Mouse (Mus musculus) heart, embryonic 14.5 days (tissue): ENCODE results near the gene Kremen2. TPM values are rescaled to one million over a fixed set of nuclear protein-coding genes. Genes with fewer than 3 reads are reported as not detected.

ENCODE experiments used
- ATAC-seq: fragments of 200-750 bp; cut with Nextera tagmentation; 2 replicates; pipeline ENCODE4 v1.8.0; 2017; ENCODE audit warnings: low read depth, moderate TSS enrichment; ENCODE audit not compliant: insufficient number of reproducible peaks, insufficient read depth, low FRiP score
- H3K27ac ChIP-seq, 2 experiments: fragments of 200-500 bp in 1 of 2; fragments of 300-500 bp in 1 of 2; sonication (generic) in 1 of 2; replicated peaks in 1 of 2; 2 replicates each; pipeline ENCODE4 v1.5.1; 2012 to 2014; ENCODE audit warnings: low read depth in 2 of 2, low read length in 2 of 2, control low read depth in 1 of 2, mild to moderate bottlenecking in 1 of 2, mixed read lengths in 1 of 2; ENCODE audit not compliant: control insufficient read depth in 1 of 2, insufficient read depth in 1 of 2
- H3K27me3 ChIP-seq: fragments of 300-500 bp; sonication (generic); 2 replicates; pipeline ENCODE4 v1.6.1; 2014; ENCODE audit warnings: mild to moderate bottlenecking, low read length, control low read depth; ENCODE audit not compliant: control insufficient read depth, insufficient read depth
- H3K36me3 ChIP-seq: fragments of 300-500 bp; sonication (generic); 2 replicates; pipeline ENCODE4 v1.6.1; 2014; ENCODE audit warnings: mild to moderate bottlenecking, control low read depth, low read length, mixed read lengths; ENCODE audit not compliant: control insufficient read depth, insufficient read depth
- H3K4me1 ChIP-seq, 2 experiments: fragments of 200-500 bp in 1 of 2; fragments of 300-500 bp in 1 of 2; sonication (generic) in 1 of 2; 2 replicates each; pipeline ENCODE4 v1.6.1; 2012 to 2014; ENCODE audit warnings: low read length in 2 of 2, control low read depth in 1 of 2, mixed read lengths in 1 of 2; ENCODE audit not compliant: control insufficient read depth in 2 of 2, insufficient read depth in 2 of 2
- H3K4me2 ChIP-seq: fragments of 300-500 bp; sonication (generic); 2 replicates; pipeline ENCODE4 v1.6.1; 2014; ENCODE audit warnings: mild to moderate bottlenecking, low read length
- H3K4me3 ChIP-seq, 2 experiments: fragments of 200-500 bp in 1 of 2; fragments of 300-500 bp in 1 of 2; sonication (generic) in 1 of 2; 2 replicates each; pipeline ENCODE4 v1.5.1; 2012 to 2014; ENCODE audit warnings: low read length in 2 of 2, mild to moderate bottlenecking in 2 of 2, control low read depth in 1 of 2, low read depth in 1 of 2, moderate library complexity in 1 of 2; ENCODE audit not compliant: control insufficient read depth in 1 of 2, insufficient read depth in 1 of 2
- H3K9ac ChIP-seq: fragments of 300-500 bp; sonication (generic); 2 replicates; pipeline ENCODE4 v1.6.1; 2014; ENCODE audit warnings: mild to moderate bottlenecking, low read length
- H3K9me3 ChIP-seq: fragments of 300-500 bp; sonication (generic); 2 replicates; pipeline ENCODE4 v1.6.1; 2016; ENCODE audit warnings: low read length, control low read depth; ENCODE audit not compliant: control insufficient read depth
- whole genome bisulfite sequencing: fragments of 180-500 bp; shearing (Covaris S2); extraction: QIAGEN DNeasy Blood & Tissue Kit; methylation state at CpG from one replicate; pipeline ENCODE4 v1.1.7; 2014; 5-methylcytosine and 5-hydroxymethylcytosine counted together
- polyA plus RNA-seq: library from polyadenylated mRNA; unstranded; fragments of >200 nt; fragmentation: Nextera tagmentation; extraction: Ambion mirVana; gene quantifications from 2 replicates; pipeline ENCODE4 v1.2.1, GENCODE M21; 2014

The Kremen2 gene
- polyA plus RNA-seq, 1 experiment from 2014 or later = not detected

GRCm38 (mm10) chr17:23717003-23717402 is 28.6 kb downstream of the Kremen2 start:
- Histone ChIP-seq H3K4me2 (no peak overlapping the region), H3K9me3 (no peaks in the 10 kb centered on the region), H3K27me3 (no peaks in the 10 kb centered on the region), H3K27ac (no peak overlapping the region), H3K36me3 (no peaks in the 10 kb centered on the region), H3K4me1 (no peaks in the 10 kb centered on the region), H3K4me3 (no peak overlapping the region), H3K9ac (no peak overlapping the region)
- whole genome bisulfite sequencing = 35% methylated on average over 2 of the region's 2 CpGs
- ATAC-seq = no peak

- H3K4me1 ChIP-seq = no peaks in the 10 kb centered on the region
- H3K36me3 ChIP-seq = no peaks in the 10 kb centered on the region
- no peak overlapping the region for H3K27ac ChIP-seq
- WGBS = 0% methylated on average over 3 of the region's 3 CpGs
- no peak overlapping the region for H3K4me3 ChIP-seq
- no peak overlapping the region for H3K4me2 ChIP-seq
- no peak overlapping the region for H3K9ac ChIP-seq
- peaks cover 19% of the 10 kb centered on the region; the same call in 1 of the 2 replicates for H3K27me3 ChIP-seq
- no peaks in the 10 kb centered on the region for H3K9me3 ChIP-seq
- no peak for ATAC-seq
Observed at GRCm38 (mm10) chr17:23706212-23706611, 39.4 kb downstream of the Kremen2 start.

- H3K27ac ChIP-seq = no peak overlapping the region
- no peak overlapping the region for H3K4me3 ChIP-seq
- H3K27me3 ChIP-seq = peaks cover 23% of the 10 kb centered on the region; the same call in 1 of the 2 replicates
- 65% methylated on average over 7 of the region's 7 CpGs for WGBS
- H3K9ac ChIP-seq = no peak overlapping the region
- no peaks in the 10 kb centered on the region for H3K4me1 ChIP-seq
- H3K36me3 ChIP-seq = no peaks in the 10 kb centered on the region
- no peaks in the 10 kb centered on the region for H3K9me3 ChIP-seq
- ATAC-seq = no peak
- no peak overlapping the region for H3K4me2 ChIP-seq
Observed at GRCm38 (mm10) chr17:23705525-23706104, 40.0 kb downstream of the Kremen2 start.

GRCm38 (mm10) chr17:23704741-23705140 is 40.9 kb downstream of the Kremen2 start:
- peaks cover 24% of the 10 kb centered on the region; the same call in 1 of the 2 replicates for H3K27me3 ChIP-seq
- no peaks in the 10 kb centered on the region for H3K9me3 ChIP-seq
- H3K9ac ChIP-seq = no peak overlapping the region
- no peaks in the 10 kb centered on the region for H3K36me3 ChIP-seq
- no peak overlapping the region for H3K27ac ChIP-seq
- H3K4me1 ChIP-seq = no peaks in the 10 kb centered on the region; a peak in 1 of 4 replicates
- 59% methylated on average over 7 of the region's 7 CpGs for WGBS
- H3K4me2 ChIP-seq = no peak overlapping the region
- H3K4me3 ChIP-seq = no peak overlapping the region
- no peak for ATAC-seq

GRCm38 (mm10) chr17:23703301-23703700 is 42.3 kb downstream of the Kremen2 start:
- Histone ChIP-seq H3K4me3 (no peak overlapping the region), H3K4me1 (peaks cover 2 to 6% of the 10 kb centered on the region in 2 experiments; a peak in 2 of 4 replicates), H3K4me2 (no peak overlapping the region), H3K9me3 (no peaks in the 10 kb centered on the region), H3K27me3 (peaks cover 36% of the 10 kb centered on the region), H3K36me3 (no peaks in the 10 kb centered on the region), H3K27ac (no peak overlapping the region), H3K9ac (no peak overlapping the region)
- no peak for ATAC-seq
- WGBS = 73% methylated on average over 9 of the region's 9 CpGs

GRCm38 (mm10) chr17:23700079-23700478 is 45.6 kb downstream of the Kremen2 start:
- Histone ChIP-seq H3K9ac (peak overlapping the region; percentile 70), H3K4me3 (peak overlapping the region; percentile 60 to 67), H3K27ac (no peak overlapping the region), H3K4me2 (peak overlapping the region; percentile 100), H3K9me3 (no peaks in the 10 kb centered on the region), H3K4me1 (peaks cover 2 to 6% of the 10 kb centered on the region in 2 experiments; a peak in 2 of 4 replicates), H3K36me3 (no peaks in the 10 kb centered on the region), H3K27me3 (peaks cover 39% of the 10 kb centered on the region)
- WGBS = 2% methylated on average over 26 of the region's 28 CpGs
- ATAC-seq = peak; percentile 93

GRCm38 (mm10) chr17:23699131-23700077 is 46.2 kb downstream of the Kremen2 start:
- Histone ChIP-seq H3K4me1 (peaks cover 2 to 6% of the 10 kb centered on the region in 2 experiments; a peak in 2 of 4 replicates), H3K36me3 (no peaks in the 10 kb centered on the region), H3K4me2 (peak overlapping the region; percentile 100), H3K9ac (peak overlapping the region; percentile 70), H3K9me3 (no peaks in the 10 kb centered on the region), H3K27me3 (peaks cover 37% of the 10 kb centered on the region), H3K27ac (no peak overlapping the region), H3K4me3 (peak overlapping the region; percentile 60 to 67)
- ATAC-seq = peak; percentile 42; the same call in 1 of the 2 replicates
- WGBS = under 1% methylated on average over 71 of the region's 101 CpGs
